Mouse (Mus musculus): ENCODE results near the gene Tspan33.
"Not testable (repeated sequence)": the region's sequence is repeated elsewhere in the genome, so short reads cannot be mapped to it uniquely, and the experiment has no call there.

Gene Tspan33

DNA sequence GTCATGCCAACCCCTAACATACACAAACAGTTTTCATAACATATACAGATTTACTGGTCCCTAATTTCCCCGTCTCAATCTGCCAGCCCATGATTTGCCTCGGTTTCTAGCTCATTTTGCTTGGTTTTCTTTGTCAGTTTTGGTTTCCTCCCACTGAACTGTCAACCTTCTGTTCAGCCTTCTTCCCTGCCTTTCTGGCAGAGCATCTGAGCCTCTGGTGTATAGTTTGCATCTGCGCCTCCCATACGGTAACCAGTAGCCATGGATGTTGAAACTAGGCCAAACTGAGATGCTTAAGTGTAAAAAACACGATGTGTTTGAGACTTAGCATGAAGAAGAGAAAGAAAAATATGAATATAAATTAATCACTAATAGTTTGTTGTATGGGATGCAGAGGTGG, 62.0 kb downstream of the Tspan33 start:
- no peak for DNase-seq (ENCODE audit: low read depth)

DNA sequence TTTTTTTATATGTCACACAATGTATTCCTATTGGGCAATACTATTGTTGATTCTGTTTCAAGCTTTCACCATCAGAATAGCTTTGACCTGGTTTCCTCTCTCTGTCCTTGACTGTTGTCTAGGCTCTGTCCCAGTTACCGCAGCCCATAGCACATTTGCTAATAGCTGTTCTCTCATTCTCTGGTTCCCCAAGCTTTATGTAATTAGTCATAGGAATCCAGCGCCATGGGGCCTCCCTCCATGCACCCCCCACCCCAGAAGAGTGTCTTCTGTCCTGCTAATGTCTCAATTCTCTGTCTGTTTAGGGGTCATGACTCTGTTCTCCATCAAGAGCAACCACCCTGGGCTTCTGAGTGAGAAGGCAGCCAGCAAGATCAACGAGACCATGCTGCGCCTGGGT, 62.5 kb downstream of the Tspan33 start:
- no peak for DNase-seq (ENCODE audit: low read depth)

DNA sequence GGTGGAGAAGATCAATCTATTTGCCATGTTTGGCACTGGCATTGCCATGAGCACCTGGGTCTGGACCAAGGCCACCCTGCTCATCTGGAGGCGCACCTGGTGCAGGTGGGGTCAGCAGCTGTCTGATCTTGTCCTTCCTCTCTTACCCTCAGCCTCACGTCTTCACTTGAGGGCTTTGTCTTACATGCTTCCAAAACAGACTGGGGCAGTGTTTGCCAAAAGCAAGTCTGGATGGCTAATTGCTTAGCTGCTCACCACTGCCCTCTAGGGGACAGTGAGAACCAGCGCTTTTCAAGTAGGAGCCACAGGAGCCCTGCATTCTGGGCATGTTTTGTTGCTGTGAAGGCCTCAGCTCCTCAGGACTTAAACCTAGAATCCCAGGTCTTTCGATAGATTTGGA, 64.4 kb downstream of the Tspan33 start:
- DNase-seq (ENCODE audit: low read depth) = no peak

DNA sequence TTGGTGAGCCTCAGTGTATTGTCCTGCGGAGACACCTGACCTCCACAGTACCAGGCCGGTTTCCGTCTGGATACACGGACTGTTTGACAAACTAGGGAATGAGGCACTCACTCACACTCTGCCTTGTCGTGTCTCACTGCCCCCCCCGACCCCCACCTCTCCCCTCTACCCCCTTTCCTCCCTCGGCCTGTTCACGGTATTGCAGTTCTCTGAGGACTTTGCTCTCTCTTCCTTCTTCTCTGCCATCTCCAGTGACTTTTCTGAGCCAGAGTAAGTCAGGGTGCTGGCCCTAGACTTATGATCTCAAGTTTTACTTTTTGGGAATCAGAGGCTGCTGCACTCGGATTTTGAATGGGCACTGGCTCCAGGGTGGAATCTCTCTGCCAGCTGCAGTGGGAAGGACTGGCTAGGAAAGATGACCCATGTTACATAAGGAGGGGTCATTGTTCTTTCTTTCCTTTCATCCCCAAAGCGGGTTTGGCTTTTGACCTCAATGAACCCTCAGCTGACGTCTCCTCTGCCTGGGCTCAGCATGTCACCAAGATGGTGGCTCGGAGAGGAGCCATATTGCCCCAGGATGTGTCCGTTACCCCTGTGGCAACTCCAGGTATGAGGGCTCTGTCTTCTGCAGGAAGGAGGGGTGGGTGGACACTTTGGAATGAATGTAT, 65.1 kb downstream of the Tspan33 start:
- no peak for DNase-seq (ENCODE audit: low read depth)

GRCm38 (mm10) chr6:29760397-29760796, 66.4 kb downstream of the Tspan33 start:
- DNase-seq (ENCODE audit: low read depth) = not testable (repeated sequence)

- no peak for DNase-seq (ENCODE audit: low read depth)
Observed at GRCm38 (mm10) chr6:29761282-29761681, 67.3 kb downstream of the Tspan33 start.

- DNase-seq (ENCODE audit: low read depth) = no peak
Observed at GRCm38 (mm10) chr6:29762524-29762923, 68.5 kb downstream of the Tspan33 start.

DNA sequence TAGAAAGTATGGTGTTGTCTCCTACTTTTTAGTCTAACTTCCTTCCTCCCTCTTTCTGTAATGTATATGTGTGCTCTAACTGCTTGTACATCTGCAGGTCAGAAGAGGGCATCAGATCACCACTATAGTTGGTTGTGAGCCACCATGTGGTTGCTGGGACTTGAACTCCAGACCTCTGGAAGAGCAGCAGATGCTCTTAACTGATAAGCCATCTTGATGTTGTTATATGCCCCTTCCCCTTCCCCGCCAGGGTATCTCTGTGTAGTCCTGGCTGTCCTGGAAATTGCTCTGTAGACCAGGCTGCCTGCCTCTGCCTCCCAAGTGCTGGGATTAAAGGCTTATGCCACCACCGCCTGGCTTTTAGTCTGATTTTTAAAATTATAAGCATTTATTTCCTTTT, 72.9 kb downstream of the Tspan33 start:
- no peak for DNase-seq (ENCODE audit: low read depth)
